Mouse (Mus musculus): ENCODE data around the gene Rbpjl.

- TF ChIP-seq CTCF (IDR thresholded peaks at IDR 0.05; ENCODE audit: insufficient read depth, low read depth, low read length) (no peak), POLR2A (IDR thresholded peaks at IDR 0.05; ENCODE audit: insufficient read depth, low read depth, low read length) (no peak)
These were observed 44.6 kb upstream of the Rbpjl start for GRCm38 (mm10) chr2:164358373-164358772.

Data from olfactory bulb, adult 2 months (tissue).